Mouse (Mus musculus) hindbrain, embryonic 10.5 days (tissue): ENCODE data around the gene Pip4p1. TPM values are rescaled to one million over a fixed set of nuclear protein-coding genes. Genes with fewer than 3 reads are reported as not detected.
"Not testable (repeated sequence)": the region's sequence is repeated elsewhere in the genome, so short reads cannot be mapped to it uniquely, and the experiment has no call there.

Source experiments
- DNase-seq: peaks from one replicate; pipeline ENCODE4 v3.0.0-alpha.2; 2017; ENCODE audit warnings: low spot score
- H3K27ac ChIP-seq: fragments of 300-500 bp; sonication (generic); 2 replicates; pipeline ENCODE4 v1.5.1; 2016; ENCODE audit warnings: mild to moderate bottlenecking, moderate library complexity
- H3K27me3 ChIP-seq: fragments of 300-500 bp; sonication (generic); 2 replicates; pipeline ENCODE4 v1.6.1; 2016; ENCODE audit warnings: mild to moderate bottlenecking; ENCODE audit not compliant: poor library complexity, insufficient read depth, severe bottlenecking
- H3K36me3 ChIP-seq: fragments of 300-500 bp; sonication (generic); 2 replicates; pipeline ENCODE4 v1.6.1; 2016; ENCODE audit warnings: mild to moderate bottlenecking, moderate library complexity
- H3K4me1 ChIP-seq: fragments of 300-500 bp; sonication (generic); replicated peaks from 2 replicates; pipeline ENCODE4 v1.6.1; 2016; ENCODE audit warnings: mild to moderate bottlenecking
- H3K4me3 ChIP-seq: fragments of 300-500 bp; sonication (generic); 2 replicates; pipeline ENCODE4 v1.5.1; 2016; ENCODE audit warnings: mild to moderate bottlenecking, moderate library complexity
- H3K9me3 ChIP-seq: fragments of 300-500 bp; sonication (generic); 2 replicates; pipeline ENCODE4 v1.6.1; 2016; ENCODE audit warnings: mild to moderate bottlenecking, moderate library complexity
- WGBS: fragments of 180-500 bp; shearing (Covaris S2); methylation state at CpG from one replicate; pipeline ENCODE4 v1.1.7; 2016; 5-methylcytosine and 5-hydroxymethylcytosine counted together
- polyA plus RNA-seq: library from polyadenylated mRNA; unstranded; fragments of >200 nt; fragmentation: Nextera tagmentation; extraction: Ambion mirVana; gene quantifications from 2 replicates; pipeline ENCODE4 v1.2.1, GENCODE M21; 2016

The Pip4p1 gene
- 59.0 and 63.9 TPM in 2 replicates for polyA plus RNA-seq

GRCm38 (mm10) chr14:50930754-50931492 lies at the start of gene Pip4p1, which contains the start of gene Pnp:
Gene Pip4p1 (minus strand): TSS chr14:50930856.
Gene Pnp (plus strand): TSS chr14:50931082.
- H3K4me1 ChIP-seq = peaks cover 36% of the 10 kb centered on the region
- no peaks in the 10 kb centered on the region for H3K9me3 ChIP-seq
- peaks cover 37% of the 10 kb centered on the region for H3K36me3 ChIP-seq
- H3K27ac ChIP-seq = peak within 1 kb of the TSS; percentile 95
- H3K4me3 ChIP-seq = peak within 1 kb of the TSS; percentile 89
- under 1% methylated on average over 67 of the region's 68 CpGs for WGBS
- no peaks in the 10 kb centered on the region for H3K27me3 ChIP-seq
- peak; percentile 98 for DNase-seq

- H3K4me3 ChIP-seq = no peak overlapping the region
- no peak for DNase-seq
Observed at GRCm38 (mm10) chr14:50979631-50980030, 49.0 kb upstream of the Pip4p1 start.

GRCm38 (mm10) chr14:50978451-50978850 lies 47.8 kb upstream of the Pip4p1 start:
- H3K9me3 ChIP-seq, H3K36me3 ChIP-seq, DNase-seq, H3K4me3 ChIP-seq, H3K27me3 ChIP-seq, H3K27ac ChIP-seq: not testable (repeated sequence)
- 90% methylated on average over 6 of the region's 6 CpGs for whole genome bisulfite sequencing
- H3K4me1 ChIP-seq = peaks cover 13% of the 10 kb centered on the region

More at GRCm38 (mm10) chr14:50979631-50980030, 49.0 kb upstream of the Pip4p1 start:
- Histone ChIP-seq H3K27ac (no peak overlapping the region), H3K36me3 (no peaks in the 10 kb centered on the region), H3K4me1 (peaks cover 13% of the 10 kb centered on the region), H3K9me3 (no peaks in the 10 kb centered on the region), H3K27me3 (no peaks in the 10 kb centered on the region)

DNA sequence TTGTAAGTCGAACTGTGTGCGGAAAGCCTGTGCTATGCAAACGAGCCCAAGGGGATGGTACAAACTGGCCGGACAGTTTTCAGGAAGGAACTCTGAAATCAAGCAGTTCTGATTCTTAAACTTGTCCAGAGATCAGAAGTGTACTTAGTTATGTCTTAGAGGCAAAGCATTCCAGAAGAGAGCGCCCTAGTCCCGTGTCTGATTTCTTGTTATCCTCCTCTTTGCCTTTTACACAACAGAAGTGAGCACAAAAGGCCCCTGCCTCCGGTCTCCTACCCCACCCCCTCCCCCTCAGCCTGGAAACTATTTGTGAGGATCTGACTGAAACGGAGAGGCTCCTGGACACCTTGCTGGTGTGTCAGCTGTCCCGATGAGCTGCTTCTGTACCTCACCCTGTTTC lies 46.0 kb upstream of the Pip4p1 start:
- Histone ChIP-seq H3K9me3 (no peaks in the 10 kb centered on the region), H3K27me3 (no peaks in the 10 kb centered on the region), H3K27ac (peak overlapping the region; percentile 73), H3K4me1 (peaks cover 13% of the 10 kb centered on the region), H3K4me3 (peak overlapping the region; percentile 23), H3K36me3 (no peaks in the 10 kb centered on the region)
- peak; percentile 31 for DNase-seq
- WGBS = 20% methylated on average over 9 of the region's 9 CpGs

DNA sequence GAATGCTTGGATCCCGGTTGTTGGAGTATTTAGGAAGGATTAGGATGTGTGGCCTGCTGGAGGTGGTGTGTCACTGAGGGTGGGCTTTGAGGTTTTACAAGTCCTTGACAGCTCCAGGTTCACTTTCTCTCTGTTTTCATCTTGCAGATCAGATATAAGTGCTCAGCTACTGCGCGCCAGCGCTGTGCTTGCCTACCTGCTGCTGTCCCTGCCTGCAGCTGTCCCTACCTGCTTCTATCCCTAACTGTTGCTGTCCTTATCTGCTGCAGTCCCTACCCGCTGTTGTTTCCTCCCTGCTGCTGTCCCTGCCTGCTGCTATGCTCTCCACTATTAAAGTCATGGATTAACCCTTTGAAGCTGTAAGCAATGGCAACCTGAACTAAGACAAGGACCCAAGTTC lies 44.3 kb upstream of the Pip4p1 start:
- Histone ChIP-seq H3K4me1 (peaks cover 16% of the 10 kb centered on the region), H3K36me3 (no peaks in the 10 kb centered on the region), H3K4me3 (no peak overlapping the region), H3K27ac (no peak overlapping the region), H3K27me3 (no peaks in the 10 kb centered on the region), H3K9me3 (no peaks in the 10 kb centered on the region)
- WGBS = 59% methylated on average over 5 of the region's 5 CpGs
- no peak for DNase-seq

GRCm38 (mm10) chr14:50973700-50974099 lies 43.0 kb upstream of the Pip4p1 start:
- Histone ChIP-seq H3K4me1 (peaks cover 29% of the 10 kb centered on the region), H3K9me3 (no peaks in the 10 kb centered on the region), H3K4me3 (no peak overlapping the region), H3K27me3 (no peaks in the 10 kb centered on the region), H3K27ac (no peak overlapping the region), H3K36me3 (no peaks in the 10 kb centered on the region)
- WGBS = 67% methylated on average over 4 of the region's 4 CpGs
- no peak for DNase-seq

DNA sequence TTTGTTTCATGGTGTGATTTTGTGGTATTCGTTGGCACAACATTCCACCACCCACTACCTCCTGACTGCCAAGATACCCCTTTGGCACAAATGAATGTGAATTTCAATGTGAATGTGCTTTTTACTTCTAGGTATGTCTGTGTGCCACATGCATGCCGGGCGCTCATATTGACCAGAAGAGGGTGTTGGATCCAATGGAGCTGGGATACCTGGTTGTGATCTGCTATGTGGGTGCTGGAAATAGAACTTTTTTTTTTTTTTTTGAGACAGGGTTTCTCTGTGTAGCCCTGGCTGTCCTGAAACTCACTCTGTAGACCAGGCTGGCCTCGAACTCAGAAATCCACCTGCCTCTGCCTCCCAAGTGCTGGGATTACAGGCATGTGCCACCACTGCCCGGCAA lies 42.4 kb upstream of the Pip4p1 start:
- H3K27ac ChIP-seq, H3K4me3 ChIP-seq, H3K36me3 ChIP-seq, DNase-seq, H3K27me3 ChIP-seq, H3K9me3 ChIP-seq: not testable (repeated sequence)
- H3K4me1 ChIP-seq = peaks cover 35% of the 10 kb centered on the region
- 90% methylated on average over 5 of the region's 5 CpGs for WGBS

DNA sequence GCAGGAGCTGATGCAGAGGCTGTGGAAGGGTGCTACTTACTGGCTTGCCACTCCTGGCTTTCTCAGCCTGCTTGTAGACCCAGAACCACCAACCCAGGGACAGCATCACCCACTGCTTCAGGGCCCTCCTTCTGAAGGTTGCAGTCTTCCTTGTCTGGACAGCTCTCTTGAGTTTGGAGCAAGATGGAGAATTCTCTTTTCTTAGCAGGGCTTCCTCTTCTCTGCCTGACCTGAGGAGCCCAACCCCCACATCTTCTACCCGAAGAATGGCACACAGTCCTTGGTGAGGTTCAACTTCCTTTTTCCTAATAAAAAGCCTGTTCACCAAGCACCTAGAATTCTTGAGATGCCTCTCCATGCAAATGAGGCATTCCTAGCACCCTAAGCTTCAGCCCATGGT lies 40.2 kb upstream of the Pip4p1 start:
- H3K4me1 ChIP-seq = peaks cover 23% of the 10 kb centered on the region

GRCm38 (mm10) chr14:50969558-50970544 lies 39.2 kb upstream of the Pip4p1 start:
- peak overlapping the region; percentile 12; the same call in 1 of the 2 replicates for H3K4me3 ChIP-seq
- H3K4me1 ChIP-seq = peaks cover 23% of the 10 kb centered on the region
- no peaks in the 10 kb centered on the region for H3K9me3 ChIP-seq
- H3K27ac ChIP-seq = peak overlapping the region; percentile 65
- DNase-seq = peak; percentile 20
- no peaks in the 10 kb centered on the region for H3K36me3 ChIP-seq
- 19% methylated on average over 12 of the region's 12 CpGs for WGBS
- no peaks in the 10 kb centered on the region for H3K27me3 ChIP-seq

More for the DNA sequence above, 40.2 kb upstream of the Pip4p1 start:
- Histone ChIP-seq H3K9me3 (no peaks in the 10 kb centered on the region), H3K36me3 (no peaks in the 10 kb centered on the region), H3K4me3 (no peak overlapping the region), H3K27me3 (no peaks in the 10 kb centered on the region), H3K27ac (no peak overlapping the region)
- WGBS = 92% methylated on average over 1 of the region's 1 CpGs
- DNase-seq = no peak

GRCm38 (mm10) chr14:50969041-50969440 lies 38.4 kb upstream of the Pip4p1 start:
- Histone ChIP-seq H3K4me1 (peaks cover 23% of the 10 kb centered on the region), H3K27me3 (no peaks in the 10 kb centered on the region), H3K36me3 (no peaks in the 10 kb centered on the region), H3K4me3 (peak overlapping the region; percentile 12; the same call in 1 of the 2 replicates), H3K27ac (peak overlapping the region; percentile 65), H3K9me3 (no peaks in the 10 kb centered on the region)
- WGBS = 22% methylated on average over 1 of the region's 1 CpGs
- no peak for DNase-seq

- Histone ChIP-seq H3K27ac (no peak overlapping the region), H3K4me3 (no peak overlapping the region), H3K27me3 (no peaks in the 10 kb centered on the region), H3K9me3 (no peaks in the 10 kb centered on the region), H3K36me3 (no peaks in the 10 kb centered on the region), H3K4me1 (peaks cover 23% of the 10 kb centered on the region)
- no peak for DNase-seq
- WGBS = 79% methylated on average over 5 of the region's 5 CpGs
Observed at GRCm38 (mm10) chr14:50968216-50968980, 37.7 kb upstream of the Pip4p1 start.

DNA sequence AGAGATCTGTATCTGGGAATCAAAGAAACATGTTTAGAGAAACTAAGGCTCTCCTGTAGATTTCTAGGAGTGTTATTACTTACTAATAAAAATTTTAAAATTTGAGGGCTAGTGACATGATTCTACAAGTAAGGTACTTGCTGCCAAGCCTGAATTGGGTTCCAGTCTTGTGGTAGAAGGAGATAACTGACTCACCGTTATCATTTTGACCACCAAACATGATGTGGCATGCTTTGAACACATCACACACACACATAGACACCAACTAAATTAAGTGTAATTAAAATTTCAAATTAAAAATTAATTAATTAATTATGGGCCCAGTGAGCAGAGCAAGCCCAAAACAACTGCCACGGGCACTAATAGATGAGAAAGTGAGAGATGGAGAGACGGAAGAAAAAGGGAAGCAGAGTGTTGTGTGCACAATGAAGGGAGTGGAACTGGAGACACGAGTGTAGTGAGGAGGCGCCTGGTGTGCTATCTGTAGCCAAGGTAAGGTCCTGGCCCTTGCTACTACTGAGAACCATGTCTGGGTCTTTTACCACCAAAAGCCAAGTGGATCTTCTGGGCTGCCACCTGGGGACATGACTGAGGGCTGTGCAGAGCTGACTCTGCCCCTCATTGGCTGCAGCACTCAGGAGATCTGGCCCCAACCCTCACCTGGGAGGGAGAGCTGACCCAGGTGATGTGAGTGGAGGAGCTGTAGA lies 27.8 kb upstream of the Pip4p1 start:
- not testable (repeated sequence) for H3K36me3 ChIP-seq, H3K4me1 ChIP-seq, H3K9me3 ChIP-seq, DNase-seq, H3K27me3 ChIP-seq, H3K27ac ChIP-seq, H3K4me3 ChIP-seq
- WGBS = 90% methylated on average over 5 of the region's 5 CpGs
